Mouse (Mus musculus): ENCODE data around the gene Ninj1. TPM values are rescaled to one million over a fixed set of nuclear protein-coding genes. Genes with fewer than 3 reads are reported as not detected.

The Ninj1 gene
- polyA plus RNA-seq (2015; fragmentation: Nextera tagmentation; extraction: Ambion mirVana) = 61.2 and 65.2 TPM in 2 replicates

DNA sequence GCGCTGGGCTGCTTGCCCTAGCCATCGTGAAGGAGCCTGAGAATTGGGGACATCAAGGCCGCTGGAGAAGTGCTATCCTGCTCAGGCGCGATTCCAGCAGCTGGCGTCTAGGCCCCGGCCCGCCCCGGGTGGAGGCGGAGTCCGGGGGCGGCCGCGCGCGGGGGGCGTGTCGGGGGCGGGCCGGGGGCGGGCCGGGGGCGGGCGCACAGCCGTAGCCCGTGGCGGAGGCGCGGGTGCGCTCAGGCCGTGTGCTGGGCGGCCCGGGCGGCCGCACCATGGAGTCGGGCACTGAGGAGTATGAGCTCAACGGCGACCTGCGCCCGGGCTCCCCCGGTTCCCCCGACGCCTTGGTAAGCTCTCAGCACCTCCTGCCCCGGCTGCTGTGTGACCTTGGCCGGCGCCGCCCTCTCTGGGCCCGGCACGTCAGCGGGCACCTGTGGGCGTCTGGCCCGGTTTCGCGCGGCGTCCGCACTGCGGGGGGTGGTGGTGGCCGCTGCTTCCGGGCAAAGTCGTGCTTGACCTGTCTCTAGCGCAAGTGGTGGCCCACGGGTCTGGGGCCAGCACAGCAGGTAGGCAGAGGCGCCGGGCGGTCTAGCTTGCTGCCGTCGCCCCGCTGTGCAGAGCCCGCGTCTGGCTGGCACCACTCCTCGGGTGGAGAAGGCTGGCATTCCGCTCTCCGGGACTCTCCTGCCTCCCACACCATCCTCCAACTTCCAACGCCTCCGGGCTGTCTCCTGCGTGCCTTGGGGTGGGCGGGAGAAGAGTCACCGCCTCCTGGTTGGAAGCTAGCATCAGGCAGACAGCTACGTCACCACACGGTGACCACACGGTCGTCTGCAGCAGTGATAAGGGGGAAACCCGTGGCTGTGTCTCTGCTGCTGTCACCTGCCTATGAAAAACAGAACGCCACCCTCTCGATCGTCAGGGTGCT is at the start of gene Ninj1:
Gene Ninj1 (plus strand): TSS at position 198 of the 931 bp plus-strand sequence.
- under 1% methylated on average over 64 of the region's 87 CpGs for whole genome bisulfite sequencing
- Histone ChIP-seq H3K4me3 (peak within 1 kb of the TSS; percentile 88), H3K36me3 (no peaks in the 10 kb centered on the region), H3K9me3 (no peaks in the 10 kb centered on the region), H3K27ac (replicated peaks) (peak within 1 kb of the TSS; percentile 90), H3K27me3 (replicated peaks) (no peaks in the 10 kb centered on the region), H3K4me1 (peaks cover 70% of the 10 kb centered on the region), H3K4me2 (peak within 1 kb of the TSS; percentile 99), H3K9ac (peak within 1 kb of the TSS; percentile 91)
- peak; percentile 86 for ATAC-seq (ENCODE audit: extremely low read depth, insufficient number of reproducible peaks, low FRiP score, low TSS enrichment)

- 41% methylated on average over 4 of the region's 4 CpGs for WGBS
- no peaks in the 10 kb centered on the region for H3K36me3 ChIP-seq
- ATAC-seq (ENCODE audit: extremely low read depth, insufficient number of reproducible peaks, low FRiP score, low TSS enrichment) = no peak
- no peak overlapping the region; the same call in 1 of the 2 replicates for H3K9ac ChIP-seq
- peaks cover 32% of the 10 kb centered on the region for H3K4me1 ChIP-seq
- H3K9me3 ChIP-seq = no peaks in the 10 kb centered on the region
- no peak overlapping the region for H3K27ac ChIP-seq (replicated peaks)
- no peak overlapping the region for H3K4me3 ChIP-seq
- H3K4me2 ChIP-seq = no peak overlapping the region
- H3K27me3 ChIP-seq (replicated peaks) = peaks cover 34% of the 10 kb centered on the region
Observed at GRCm38 (mm10) chr13:49140567-49140966, 46.7 kb upstream of the Ninj1 start.

GRCm38 (mm10) chr13:49142396-49142795 is 44.9 kb upstream of the Ninj1 start:
- WGBS = 72% methylated on average over 5 of the region's 5 CpGs
- no peak for ATAC-seq (ENCODE audit: extremely low read depth, insufficient number of reproducible peaks, low FRiP score, low TSS enrichment)
- peaks cover 48% of the 10 kb centered on the region for H3K4me1 ChIP-seq
- no peak overlapping the region for H3K9ac ChIP-seq
- H3K9me3 ChIP-seq = no peaks in the 10 kb centered on the region
- H3K27me3 ChIP-seq (replicated peaks) = peaks cover 52% of the 10 kb centered on the region
- H3K27ac ChIP-seq (replicated peaks) = no peak overlapping the region
- H3K4me3 ChIP-seq = no peak overlapping the region
- no peak overlapping the region for H3K4me2 ChIP-seq
- H3K36me3 ChIP-seq = no peaks in the 10 kb centered on the region

DNA sequence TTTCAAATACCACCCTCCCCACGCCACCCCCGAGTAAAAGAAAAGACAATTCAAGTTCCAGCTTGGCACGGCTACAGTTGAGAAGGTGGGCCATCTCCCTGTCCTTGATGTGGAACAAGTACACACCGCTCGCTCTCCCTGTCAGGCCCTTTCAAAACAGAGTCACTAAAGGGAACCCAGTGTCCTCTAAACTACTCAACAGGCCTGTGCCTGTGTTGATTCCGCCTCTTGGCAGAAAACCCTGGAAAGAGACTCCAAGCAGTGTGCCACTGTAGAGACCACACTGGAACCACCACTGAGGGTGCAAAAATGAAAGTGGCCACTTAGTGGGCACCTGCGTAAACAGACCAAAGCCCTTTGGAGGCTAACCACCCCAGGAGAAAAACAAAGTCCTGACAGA is 44.0 kb upstream of the Ninj1 start:
- Histone ChIP-seq H3K27ac (replicated peaks) (no peak overlapping the region), H3K9ac (no peak overlapping the region), H3K36me3 (no peaks in the 10 kb centered on the region), H3K9me3 (no peaks in the 10 kb centered on the region), H3K27me3 (replicated peaks) (peaks cover 62% of the 10 kb centered on the region), H3K4me3 (no peak overlapping the region), H3K4me2 (no peak overlapping the region), H3K4me1 (peaks cover 55% of the 10 kb centered on the region)
- no peak for ATAC-seq (ENCODE audit: extremely low read depth, insufficient number of reproducible peaks, low FRiP score, low TSS enrichment)
- 83% methylated on average over 7 of the region's 7 CpGs for WGBS

GRCm38 (mm10) chr13:49144451-49144850 is 42.8 kb upstream of the Ninj1 start:
- Histone ChIP-seq H3K9ac (peak overlapping the region; percentile 40), H3K4me1 (peaks cover 55% of the 10 kb centered on the region), H3K4me3 (no peak overlapping the region), H3K27ac (replicated peaks) (no peak overlapping the region), H3K36me3 (no peaks in the 10 kb centered on the region), H3K4me2 (no peak overlapping the region), H3K9me3 (no peaks in the 10 kb centered on the region), H3K27me3 (replicated peaks) (peaks cover 73% of the 10 kb centered on the region)
- ATAC-seq (ENCODE audit: extremely low read depth, insufficient number of reproducible peaks, low FRiP score, low TSS enrichment) = no peak
- WGBS = 37% methylated on average over 6 of the region's 6 CpGs

- Histone ChIP-seq H3K9me3 (no peaks in the 10 kb centered on the region), H3K9ac (no peak overlapping the region), H3K27ac (replicated peaks) (no peak overlapping the region), H3K27me3 (replicated peaks) (peaks cover 77% of the 10 kb centered on the region), H3K4me2 (peak overlapping the region; percentile 99), H3K4me3 (no peak overlapping the region), H3K4me1 (peaks cover 50% of the 10 kb centered on the region), H3K36me3 (no peaks in the 10 kb centered on the region)
- WGBS = 36% methylated on average over 7 of the region's 7 CpGs
- ATAC-seq (ENCODE audit: extremely low read depth, insufficient number of reproducible peaks, low FRiP score, low TSS enrichment) = no peak
Observed at GRCm38 (mm10) chr13:49145396-49145795, 41.9 kb upstream of the Ninj1 start.

DNA sequence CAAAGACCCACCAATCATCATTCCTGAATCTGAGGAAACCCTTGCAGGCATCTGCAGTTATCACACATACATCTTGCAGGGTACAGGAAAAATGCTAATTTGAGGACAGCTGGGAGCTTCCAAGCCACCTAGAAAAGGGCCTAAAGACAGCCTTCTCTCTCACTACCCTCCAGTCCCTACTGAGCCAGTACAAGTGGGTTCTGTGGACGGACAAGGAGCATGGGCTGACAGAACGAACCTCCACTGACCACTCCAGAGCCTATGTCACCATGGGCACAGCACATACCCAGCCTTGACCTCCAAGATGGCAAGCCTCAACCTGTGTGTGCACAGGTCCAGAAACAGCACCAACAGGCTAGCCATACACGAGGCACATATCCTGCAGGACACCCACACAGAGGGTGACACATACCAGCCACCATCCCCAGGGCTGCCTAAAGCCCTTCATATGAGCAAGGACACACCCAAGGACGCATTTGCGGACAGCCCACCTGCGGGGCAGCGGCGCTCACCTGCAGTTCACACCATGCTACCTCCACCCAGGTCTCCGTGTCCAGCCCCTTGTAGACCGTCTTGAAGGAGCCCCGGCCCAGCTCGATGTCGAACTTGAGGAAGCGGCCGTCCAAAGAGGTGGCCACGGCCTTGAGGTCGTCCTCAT is 41.1 kb upstream of the Ninj1 start:
- Histone ChIP-seq H3K36me3 (no peaks in the 10 kb centered on the region), H3K9me3 (no peaks in the 10 kb centered on the region), H3K27ac (replicated peaks) (no peak overlapping the region), H3K27me3 (replicated peaks) (peaks cover 85% of the 10 kb centered on the region), H3K9ac (peak overlapping the region; percentile 82), H3K4me2 (peak overlapping the region; percentile 99), H3K4me1 (peaks cover 43% of the 10 kb centered on the region), H3K4me3 (peak overlapping the region; percentile 76)
- no peak for ATAC-seq (ENCODE audit: extremely low read depth, insufficient number of reproducible peaks, low FRiP score, low TSS enrichment)
- WGBS = 24% methylated on average over 17 of the region's 17 CpGs

DNA sequence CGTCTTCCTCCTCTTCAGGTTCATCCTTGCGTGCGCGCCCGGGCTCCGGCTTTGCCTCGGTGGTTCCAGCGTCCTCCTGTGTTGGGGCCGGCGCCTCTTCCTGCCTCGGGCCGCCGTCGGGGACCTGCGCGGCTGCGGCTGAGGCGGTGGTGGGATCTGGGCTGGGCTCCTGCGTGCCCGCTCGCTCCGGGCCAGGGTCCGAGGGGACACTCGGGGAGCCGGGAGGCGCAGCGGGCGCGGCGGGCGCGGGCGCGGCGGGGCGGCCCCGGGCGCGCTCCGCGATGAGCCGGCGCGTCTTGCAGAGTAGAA is 40.6 kb upstream of the Ninj1 start:
- Histone ChIP-seq H3K27ac (replicated peaks) (no peak overlapping the region), H3K4me2 (peak overlapping the region; percentile 99), H3K4me1 (peaks cover 39% of the 10 kb centered on the region), H3K4me3 (peak overlapping the region; percentile 76), H3K27me3 (replicated peaks) (peaks cover 88% of the 10 kb centered on the region), H3K9ac (peak overlapping the region; percentile 82), H3K9me3 (no peaks in the 10 kb centered on the region), H3K36me3 (no peaks in the 10 kb centered on the region)
- no peak for ATAC-seq (ENCODE audit: extremely low read depth, insufficient number of reproducible peaks, low FRiP score, low TSS enrichment)
- WGBS = under 1% methylated on average over 26 of the region's 44 CpGs

DNA sequence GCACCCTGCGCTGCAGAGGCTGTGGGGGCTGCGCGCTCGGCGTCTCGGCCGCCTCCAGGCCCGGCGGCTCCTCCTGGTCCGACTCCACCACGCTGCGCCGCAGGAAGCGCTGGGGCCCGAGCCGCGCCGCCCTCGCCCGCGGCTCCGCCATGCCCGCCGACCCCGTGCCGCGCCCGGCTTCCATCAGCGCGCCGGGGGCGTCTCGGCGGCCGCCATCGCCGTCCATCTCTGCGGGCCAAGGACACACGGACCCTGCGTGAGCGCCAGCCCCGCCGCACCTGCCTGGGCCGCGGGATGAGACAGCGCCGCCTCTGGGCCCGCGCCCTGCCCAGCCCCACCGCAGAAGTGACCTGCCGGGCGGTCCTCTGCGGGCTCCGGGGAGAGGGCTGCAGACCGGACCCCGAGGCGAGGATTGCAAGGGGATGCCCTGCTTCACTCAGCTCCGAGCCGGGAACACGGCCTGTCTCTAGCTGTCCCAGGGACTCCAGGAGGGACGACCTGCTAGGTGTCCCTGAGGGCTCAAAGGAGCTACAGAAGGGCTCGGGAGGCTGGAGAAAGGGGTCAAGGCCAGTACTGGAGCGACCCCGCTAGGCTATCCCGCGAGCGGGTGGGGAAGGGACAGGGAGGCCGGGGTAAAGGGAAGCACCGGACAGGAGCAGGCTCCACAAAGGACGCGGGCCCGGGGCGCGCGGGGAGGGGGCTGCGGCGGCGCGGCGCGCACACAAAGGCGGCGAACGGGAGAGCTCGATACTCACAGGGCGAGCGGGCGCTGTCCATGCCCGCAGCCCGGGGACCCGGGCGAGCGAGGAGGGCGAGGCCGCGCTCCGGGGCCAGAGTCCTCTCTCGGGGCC is 40.1 kb upstream of the Ninj1 start:
- Histone ChIP-seq H3K36me3 (no peaks in the 10 kb centered on the region), H3K27ac (replicated peaks) (no peak overlapping the region), H3K4me3 (peak overlapping the region; percentile 76), H3K4me2 (peak overlapping the region; percentile 99), H3K9me3 (no peaks in the 10 kb centered on the region), H3K9ac (peak overlapping the region; percentile 82), H3K4me1 (peaks cover 39% of the 10 kb centered on the region), H3K27me3 (replicated peaks) (peaks cover 82% of the 10 kb centered on the region)
- under 1% methylated on average over 79 of the region's 98 CpGs for WGBS
- ATAC-seq (ENCODE audit: extremely low read depth, insufficient number of reproducible peaks, low FRiP score, low TSS enrichment) = peak; percentile 19; the same call in 1 of the 2 replicates

GRCm38 (mm10) chr13:49147858-49148226 is 39.4 kb upstream of the Ninj1 start, which contains the start of gene Wnk2:
Gene Wnk2, minus strand, starts transcription at chr13:49148014.
- under 1% methylated on average over 35 of the region's 43 CpGs for WGBS
- peak within 1 kb of the TSS; percentile 82 for H3K9ac ChIP-seq
- peaks cover 82% of the 10 kb centered on the region for H3K27me3 ChIP-seq (replicated peaks)
- peak within 1 kb of the TSS; percentile 99 for H3K4me2 ChIP-seq
- H3K4me1 ChIP-seq = peaks cover 39% of the 10 kb centered on the region
- H3K4me3 ChIP-seq = peak within 1 kb of the TSS; percentile 76
- ATAC-seq (ENCODE audit: extremely low read depth, insufficient number of reproducible peaks, low FRiP score, low TSS enrichment) = peak; percentile 19; the same call in 1 of the 2 replicates
- H3K36me3 ChIP-seq = no peaks in the 10 kb centered on the region
- H3K9me3 ChIP-seq = no peaks in the 10 kb centered on the region
- H3K27ac ChIP-seq (replicated peaks) = no peak within 1 kb of the TSS

DNA sequence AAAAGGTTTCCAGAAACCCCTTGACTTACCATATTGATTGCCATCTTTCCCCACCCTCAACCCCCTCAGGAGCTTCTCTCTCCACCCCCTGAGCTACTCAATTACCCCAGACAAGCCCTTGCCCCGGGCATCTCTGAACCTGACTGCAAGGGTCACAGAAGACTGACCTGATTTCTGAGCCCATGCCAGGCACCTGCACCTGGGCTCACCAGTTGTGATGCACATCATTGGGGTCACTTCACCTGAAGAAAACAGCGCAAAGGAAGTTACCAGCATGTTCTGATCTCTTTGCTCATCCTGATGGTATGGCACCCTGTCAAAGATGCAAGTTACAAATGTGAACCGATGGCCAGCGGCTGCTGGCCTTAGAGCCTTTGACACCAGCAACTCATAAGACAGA is 38.6 kb upstream of the Ninj1 start:
- Histone ChIP-seq H3K4me2 (no peak overlapping the region), H3K27me3 (replicated peaks) (peaks cover 77% of the 10 kb centered on the region), H3K9me3 (no peaks in the 10 kb centered on the region), H3K9ac (no peak overlapping the region), H3K4me3 (no peak overlapping the region), H3K27ac (replicated peaks) (no peak overlapping the region), H3K36me3 (no peaks in the 10 kb centered on the region), H3K4me1 (peaks cover 42% of the 10 kb centered on the region)
- 77% methylated on average over 4 of the region's 4 CpGs for WGBS
- ATAC-seq (ENCODE audit: extremely low read depth, insufficient number of reproducible peaks, low FRiP score, low TSS enrichment) = no peak
